Mouse (Mus musculus): ENCODE results near the gene Mybphl. TPM values are rescaled to one million over a fixed set of nuclear protein-coding genes. Genes with fewer than 3 reads are reported as not detected.

The Mybphl gene
- total and polyA plus RNA-seq, 2 experiments from 2014 or later, result 49.3 to 90.0 TPM

GRCm38 (mm10) chr3:108368721-108369120, 4.0 kb downstream of the Mybphl start:
- Histone ChIP-seq H3K9ac (replicated peaks; ENCODE audit: low read depth, low read length) (no peak overlapping the region), H3K27ac (ENCODE audit: low read depth) (no peak overlapping the region), H3K9me3 (replicated peaks; ENCODE audit: control insufficient read depth, low read length) (no peaks in the 10 kb centered on the region), H3K4me1 (ENCODE audit: control insufficient read depth, insufficient read depth) (peaks cover 17% of the 10 kb centered on the region; the same call in 1 of the 2 replicates), H3K36me3 (replicated peaks; ENCODE audit: control insufficient read depth, insufficient read depth, low read length) (no peaks in the 10 kb centered on the region), H3K27me3 (ENCODE audit: control insufficient read depth, insufficient read depth, low read length) (peaks cover 6% of the 10 kb centered on the region; the same call in 1 of the 2 replicates), H3K4me3 (ENCODE audit: low read depth, low read length) (no peak overlapping the region), H3K4me2 (ENCODE audit: low read depth, low read length) (no peak overlapping the region)
- DNase-seq (ENCODE audit: low spot score) (no peak), ATAC-seq (ENCODE audit: insufficient read depth, low read depth) (no peak)
- 78% methylated on average over 5 of the region's 5 CpGs for WGBS
- TF ChIP-seq EP300 (IDR thresholded peaks at IDR 0.05; ENCODE audit: low read depth) (no peak), CTCF (IDR thresholded peaks at IDR 0.05; ENCODE audit: low read depth) (no peak)

DNA sequence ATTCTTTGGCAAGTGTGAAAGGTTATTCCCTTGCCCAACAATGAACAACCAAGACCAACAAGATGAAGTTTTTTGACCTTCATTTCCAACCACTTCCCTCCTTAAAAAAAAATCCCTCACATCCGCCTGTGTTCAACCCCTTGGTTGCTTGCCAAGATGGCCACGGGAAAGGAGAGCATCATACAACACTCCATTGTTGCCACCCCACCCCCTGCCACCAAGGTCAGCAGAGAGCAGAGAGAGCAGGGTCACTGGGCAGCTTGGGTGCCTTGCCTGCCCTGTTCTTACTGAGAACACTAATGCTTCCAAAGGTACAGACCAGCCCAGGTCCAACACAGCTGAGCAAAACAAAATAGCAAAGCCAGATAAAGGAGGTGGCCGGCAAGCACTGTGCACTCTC, 7.6 kb downstream of the Mybphl start:
- ATAC-seq (ENCODE audit: insufficient read depth, low read depth), result peak; percentile 59; the same call in 1 of the 2 replicates
- Histone ChIP-seq H3K27me3 (ENCODE audit: control insufficient read depth, insufficient read depth, low read length) (peaks cover 6% of the 10 kb centered on the region; the same call in 1 of the 2 replicates), H3K4me1 (ENCODE audit: control insufficient read depth, insufficient read depth) (peaks cover 11% of the 10 kb centered on the region; the same call in 1 of the 2 replicates), H3K9ac (replicated peaks; ENCODE audit: low read depth, low read length) (no peak overlapping the region), H3K9me3 (replicated peaks; ENCODE audit: control insufficient read depth, low read length) (no peaks in the 10 kb centered on the region), H3K4me2 (ENCODE audit: low read depth, low read length) (no peak overlapping the region), H3K4me3 (ENCODE audit: low read depth, low read length) (no peak overlapping the region), H3K36me3 (replicated peaks; ENCODE audit: control insufficient read depth, insufficient read depth, low read length) (no peaks in the 10 kb centered on the region), H3K27ac (ENCODE audit: low read depth) (no peak overlapping the region)
- 15% methylated on average over 3 of the region's 3 CpGs for WGBS
- DNase-seq (ENCODE audit: low spot score), result no peak
- TF ChIP-seq CTCF (IDR thresholded peaks at IDR 0.05; ENCODE audit: low read depth) (no peak), EP300 (IDR thresholded peaks at IDR 0.05; ENCODE audit: low read depth) (no peak)

- Histone ChIP-seq H3K4me1 (ENCODE audit: control insufficient read depth, insufficient read depth) (peaks cover 11% of the 10 kb centered on the region; the same call in 1 of the 2 replicates), H3K9me3 (replicated peaks; ENCODE audit: control insufficient read depth, low read length) (no peaks in the 10 kb centered on the region), H3K9ac (replicated peaks; ENCODE audit: low read depth, low read length) (no peak overlapping the region), H3K27me3 (ENCODE audit: control insufficient read depth, insufficient read depth, low read length) (peaks cover 6% of the 10 kb centered on the region; the same call in 1 of the 2 replicates), H3K27ac (ENCODE audit: low read depth) (no peak overlapping the region), H3K4me3 (ENCODE audit: low read depth, low read length) (no peak overlapping the region), H3K4me2 (ENCODE audit: low read depth, low read length) (no peak overlapping the region), H3K36me3 (replicated peaks; ENCODE audit: control insufficient read depth, insufficient read depth, low read length) (no peaks in the 10 kb centered on the region)
- WGBS, result 38% methylated on average over 3 of the region's 3 CpGs
- DNase-seq (ENCODE audit: low spot score), result no peak
- no peak for TF ChIP-seq EP300 (IDR thresholded peaks at IDR 0.05; ENCODE audit: low read depth)
- no peak for TF ChIP-seq CTCF (IDR thresholded peaks at IDR 0.05; ENCODE audit: low read depth)
- no peak for ATAC-seq (ENCODE audit: insufficient read depth, low read depth)
Measured at GRCm38 (mm10) chr3:108372691-108373090, 8.0 kb downstream of the Mybphl start.

DNA sequence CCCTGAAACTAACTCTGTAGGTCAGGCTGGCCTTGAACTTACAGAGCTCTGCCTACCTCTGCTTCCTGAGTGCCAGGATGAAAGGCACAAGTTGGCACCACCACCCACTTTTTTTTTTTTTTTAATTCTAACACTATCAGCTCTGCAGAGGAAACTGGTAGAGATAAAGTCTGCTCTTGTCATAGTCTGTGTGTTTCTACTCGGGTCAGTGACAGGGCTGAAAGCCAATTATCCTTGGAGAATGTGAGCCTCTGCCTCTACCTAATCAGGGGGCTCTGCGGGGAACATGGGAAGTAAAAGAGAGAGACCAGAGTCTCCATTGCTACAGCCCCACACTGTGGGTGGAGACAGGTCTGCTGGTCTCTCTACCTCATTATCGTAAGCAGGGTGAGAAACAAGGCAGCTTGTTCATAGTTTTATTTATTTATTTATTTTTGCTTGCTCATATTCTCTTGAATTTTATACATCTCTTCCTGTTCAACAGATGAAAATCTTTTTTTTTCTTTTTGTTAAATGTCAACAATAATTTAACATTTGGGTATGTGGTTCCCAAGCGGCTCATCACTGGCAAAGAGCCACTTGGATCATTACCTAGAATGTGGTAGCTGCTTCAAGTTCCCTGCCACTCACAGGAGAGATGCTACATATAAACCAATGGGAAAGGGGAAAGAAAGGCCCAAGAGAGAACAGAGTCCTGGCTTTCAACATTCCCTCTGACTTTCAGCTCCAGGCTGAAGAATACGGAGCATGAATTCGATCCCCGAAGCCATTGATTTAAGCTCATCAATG, 14.4 kb downstream of the Mybphl start:
- Histone ChIP-seq H3K9me3 (replicated peaks; ENCODE audit: control insufficient read depth, low read length) (no peaks in the 10 kb centered on the region), H3K36me3 (replicated peaks; ENCODE audit: control insufficient read depth, insufficient read depth, low read length) (no peaks in the 10 kb centered on the region), H3K4me2 (ENCODE audit: low read depth, low read length) (no peak overlapping the region), H3K27ac (ENCODE audit: low read depth) (no peak overlapping the region), H3K4me3 (ENCODE audit: low read depth, low read length) (no peak overlapping the region), H3K27me3 (ENCODE audit: control insufficient read depth, insufficient read depth, low read length) (no peaks in the 10 kb centered on the region), H3K4me1 (ENCODE audit: control insufficient read depth, insufficient read depth) (peaks cover 14% of the 10 kb centered on the region), H3K9ac (replicated peaks; ENCODE audit: low read depth, low read length) (no peak overlapping the region)
- ATAC-seq (ENCODE audit: insufficient read depth, low read depth) (no peak), DNase-seq (ENCODE audit: low spot score) (no peak)
- 51% methylated on average over 7 of the region's 7 CpGs for WGBS
- TF ChIP-seq CTCF (IDR thresholded peaks at IDR 0.05; ENCODE audit: low read depth), result no peak
- no peak for TF ChIP-seq EP300 (IDR thresholded peaks at IDR 0.05; ENCODE audit: low read depth)

GRCm38 (mm10) chr3:108380695-108381094, 16.0 kb downstream of the Mybphl start:
- Histone ChIP-seq H3K4me3 (ENCODE audit: low read depth, low read length) (no peak overlapping the region), H3K4me1 (ENCODE audit: control insufficient read depth, insufficient read depth) (peaks cover 16% of the 10 kb centered on the region), H3K36me3 (replicated peaks; ENCODE audit: control insufficient read depth, insufficient read depth, low read length) (no peaks in the 10 kb centered on the region), H3K9me3 (replicated peaks; ENCODE audit: control insufficient read depth, low read length) (no peaks in the 10 kb centered on the region), H3K27ac (ENCODE audit: low read depth) (no peak overlapping the region), H3K9ac (replicated peaks; ENCODE audit: low read depth, low read length) (no peak overlapping the region), H3K27me3 (ENCODE audit: control insufficient read depth, insufficient read depth, low read length) (no peaks in the 10 kb centered on the region), H3K4me2 (ENCODE audit: low read depth, low read length) (no peak overlapping the region)
- TF ChIP-seq CTCF (IDR thresholded peaks at IDR 0.05; ENCODE audit: low read depth), result peak; percentile 52
- TF ChIP-seq EP300 (IDR thresholded peaks at IDR 0.05; ENCODE audit: low read depth), result no peak
- DNase-seq (ENCODE audit: low spot score) (no peak), ATAC-seq (ENCODE audit: insufficient read depth, low read depth) (no peak)
- WGBS, result 89% methylated on average over 6 of the region's 6 CpGs
